Mouse (Mus musculus) WW6 (cell line): ENCODE measurements around the gene Ctsc.

Experiments used
- DNase-seq: peaks from one replicate; pipeline ENCODE4 v3.0.0-alpha.2; 2013; ENCODE audit warnings: low read depth, low spot score

Ctsc gene

DNA sequence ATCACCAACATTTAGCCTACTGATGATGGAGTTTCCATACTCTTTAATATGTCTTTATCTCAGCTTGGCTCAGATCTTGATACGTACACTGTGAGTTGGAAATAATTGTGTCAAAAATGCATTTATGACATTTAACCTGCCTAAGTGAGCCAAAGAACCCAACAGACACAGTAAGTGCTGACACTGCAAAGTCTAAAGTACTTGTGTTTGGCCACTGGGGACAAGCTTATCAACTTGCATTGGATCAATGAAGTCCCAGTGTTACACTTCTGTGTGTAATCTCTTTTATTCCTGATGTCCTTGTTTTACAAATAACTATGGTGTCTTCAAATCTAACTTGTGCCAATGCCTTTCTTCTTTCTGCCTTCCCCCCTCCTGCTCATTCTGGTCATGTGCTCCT is 18.1 kb downstream of the Ctsc start:
- DNase-seq = no peak

DNA sequence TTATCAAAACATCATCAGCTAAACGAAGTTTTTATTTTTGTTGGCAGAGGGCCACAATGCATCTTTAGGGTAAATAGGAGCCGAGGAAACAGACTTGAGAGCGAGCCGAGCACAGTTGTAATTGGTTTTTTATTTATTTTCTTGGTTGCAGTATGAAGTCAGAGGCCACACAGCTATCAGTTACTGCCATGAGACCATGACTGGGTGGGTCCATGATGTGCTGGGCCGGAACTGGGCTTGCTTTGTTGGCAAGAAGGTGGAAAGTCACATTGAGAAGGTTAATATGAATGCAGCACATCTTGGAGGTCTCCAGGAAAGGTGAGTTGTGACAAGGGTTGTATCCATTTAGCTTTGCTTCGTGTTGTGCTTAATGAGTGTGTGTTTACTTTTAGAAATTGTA is 19.0 kb downstream of the Ctsc start:
- DNase-seq = no peak

GRCm38 (mm10) chr7:88305750-88306149 is 27.9 kb downstream of the Ctsc start:
- no peak for DNase-seq

GRCm38 (mm10) chr7:88306725-88307124 is 28.8 kb downstream of the Ctsc start:
- no peak for DNase-seq

GRCm38 (mm10) chr7:88310398-88311180 is 32.7 kb downstream of the Ctsc start:
- no peak for DNase-seq

- DNase-seq = no peak
These were observed 38.5 kb downstream of the Ctsc start for GRCm38 (mm10) chr7:88316408-88316807.

DNA sequence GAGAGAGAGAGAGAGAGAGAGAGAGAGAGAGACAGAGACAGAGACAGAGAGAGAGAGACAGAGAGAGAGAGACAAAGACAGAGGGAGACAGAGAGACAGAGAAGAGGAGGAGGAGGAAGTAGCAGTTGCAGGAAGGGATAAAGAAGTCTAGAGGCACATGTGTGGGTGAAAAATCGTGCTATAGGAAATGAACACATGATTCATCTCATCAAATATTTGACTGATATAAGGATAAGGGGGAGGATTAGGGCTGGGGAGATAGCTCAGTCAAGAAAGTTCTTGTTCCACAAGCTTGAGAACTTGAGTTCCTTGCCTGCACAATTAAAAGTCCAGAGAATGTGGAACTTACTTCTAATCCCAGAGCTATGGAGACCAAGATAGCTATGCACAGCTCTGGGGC is 40.6 kb downstream of the Ctsc start:
- DNase-seq = no peak

DNA sequence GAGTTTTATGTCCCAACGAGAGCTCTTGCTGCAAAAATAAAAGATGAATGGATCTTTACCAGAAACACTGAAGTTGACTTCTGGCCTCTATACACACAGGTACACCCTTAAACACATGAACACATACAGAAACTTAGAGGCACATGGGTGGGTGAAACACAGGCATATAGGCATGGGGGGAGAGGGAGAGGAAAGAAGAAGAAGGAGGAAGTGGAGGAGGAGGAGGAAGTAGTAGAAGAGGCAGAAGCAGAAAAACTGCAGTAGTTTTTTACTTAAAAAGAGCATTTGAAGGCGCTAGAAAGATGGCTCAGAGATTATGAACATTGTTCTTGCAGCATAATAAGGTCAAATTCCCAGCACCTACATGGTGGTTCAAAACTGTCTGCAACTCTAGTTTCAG is 41.0 kb downstream of the Ctsc start:
- no peak for DNase-seq

DNA sequence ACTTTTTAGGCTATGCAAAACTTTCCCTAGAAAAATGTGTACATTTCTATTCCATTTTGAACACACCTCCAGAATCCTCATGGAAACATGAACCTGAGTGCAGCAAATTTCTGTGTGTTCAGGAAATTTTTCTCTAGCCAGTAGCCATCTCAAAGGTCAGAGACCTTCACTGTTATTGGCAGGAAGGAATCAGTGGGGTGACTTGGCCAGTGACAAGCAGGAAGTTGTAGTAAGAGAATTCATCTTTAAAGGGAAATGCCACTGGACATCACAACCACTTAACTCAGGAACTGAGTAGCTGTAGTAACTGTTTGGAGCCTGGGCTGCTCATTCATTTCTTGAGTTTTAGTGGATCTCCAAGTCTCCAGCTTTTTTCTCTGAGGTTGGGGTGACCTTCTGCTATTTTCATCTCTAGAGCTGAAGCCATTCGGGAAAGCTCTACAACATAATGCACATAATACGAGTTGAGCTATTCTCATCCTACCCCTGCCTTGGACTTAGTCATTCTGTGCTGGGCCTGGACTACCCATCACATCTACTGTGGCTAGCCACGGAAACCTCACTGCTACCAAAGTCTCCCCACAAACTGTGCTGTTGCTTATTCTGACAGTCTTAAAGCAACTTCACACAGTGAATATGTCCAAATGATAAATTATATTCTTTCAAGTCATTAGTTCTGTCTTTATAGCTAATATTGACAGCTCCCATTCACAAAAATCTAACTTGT is 41.7 kb downstream of the Ctsc start:
- DNase-seq = no peak

- no peak for DNase-seq
These were observed 42.9 kb downstream of the Ctsc start for GRCm38 (mm10) chr7:88320628-88321336.

GRCm38 (mm10) chr7:88322431-88322830 is 44.5 kb downstream of the Ctsc start:
- DNase-seq = no peak

GRCm38 (mm10) chr7:88327495-88327894 is 49.6 kb downstream of the Ctsc start:
- DNase-seq = no peak

DNA sequence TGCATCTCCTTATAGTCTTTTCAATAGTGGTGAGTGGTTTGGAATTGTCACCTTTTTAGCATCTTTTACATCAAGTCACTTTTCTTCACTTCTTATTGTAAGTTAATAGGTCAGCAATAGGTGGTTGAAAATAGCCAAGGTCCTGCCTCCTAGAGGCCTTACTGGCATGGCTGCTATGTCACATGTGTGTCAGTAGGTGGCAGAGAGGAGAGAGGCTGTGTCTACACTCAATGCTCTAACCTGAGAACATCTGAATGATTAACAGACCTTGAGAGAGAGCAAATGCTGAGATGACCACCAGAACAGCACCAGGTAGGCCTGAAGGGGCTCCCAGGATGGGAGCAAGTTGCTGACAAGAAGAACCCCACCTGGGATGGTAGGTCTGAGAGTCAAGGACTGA is 65.9 kb downstream of the Ctsc start:
- DNase-seq = no peak

GRCm38 (mm10) chr7:88346035-88346434 is 68.2 kb downstream of the Ctsc start:
- no peak for DNase-seq

- DNase-seq = no peak
These were observed 79.2 kb downstream of the Ctsc start for GRCm38 (mm10) chr7:88356871-88357776.

- DNase-seq = no peak
These were observed 80.4 kb downstream of the Ctsc start for GRCm38 (mm10) chr7:88358042-88358878.
